Mouse (Mus musculus) brain, embryonic 14.5 days (tissue): Measurements from ENCODE around the gene Sorcs2.

ENCODE experiments used
- CTCF ChIP-seq: fragments of 200-500 bp; IDR thresholded peaks from 2 replicates; pipeline ENCODE4 v1.5.1; 2012; ENCODE audit warnings: inconsistent platforms, mild to moderate bottlenecking, moderate library complexity, borderline replicate concordance; ENCODE audit not compliant: insufficient read depth, insufficient read length; ENCODE audit errors: extremely low read depth
- POLR2A ChIP-seq: fragments of 200-500 bp; IDR thresholded peaks from 2 replicates; pipeline ENCODE4 v1.6.1; 2012; ENCODE audit warnings: mild to moderate bottlenecking, inconsistent platforms, borderline replicate concordance; ENCODE audit not compliant: poor library complexity, insufficient read depth, insufficient read length, severe bottlenecking; ENCODE audit errors: extremely low read depth

DNA sequence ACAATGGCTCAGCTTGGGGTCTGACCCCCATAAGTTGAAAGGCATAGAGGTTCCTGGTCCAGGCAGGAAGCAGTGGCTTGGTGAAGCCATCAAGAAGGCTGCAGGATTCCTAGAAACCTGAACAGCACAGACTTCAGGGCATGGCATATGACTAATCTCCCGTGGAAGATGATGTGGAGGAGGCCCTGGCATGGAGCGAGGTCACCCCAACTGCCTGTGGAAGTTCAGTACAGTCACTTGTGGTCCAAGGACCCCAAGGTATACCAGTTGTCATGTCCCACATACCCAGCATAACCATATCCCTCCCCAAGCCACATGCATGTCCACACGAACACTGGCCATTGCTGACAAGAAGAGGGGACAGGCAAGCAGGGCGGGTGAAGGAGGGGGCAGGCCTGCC is 206.7 kb downstream of the Sorcs2 start:
- no peak for TF ChIP-seq CTCF
- no peak for TF ChIP-seq POLR2A
